Mouse (Mus musculus): ENCODE data around the gene Zscan4d.
"Not testable (repeated sequence)": the region's sequence is repeated elsewhere in the genome, so short reads cannot be mapped to it uniquely, and the experiment has no call there.

DNA sequence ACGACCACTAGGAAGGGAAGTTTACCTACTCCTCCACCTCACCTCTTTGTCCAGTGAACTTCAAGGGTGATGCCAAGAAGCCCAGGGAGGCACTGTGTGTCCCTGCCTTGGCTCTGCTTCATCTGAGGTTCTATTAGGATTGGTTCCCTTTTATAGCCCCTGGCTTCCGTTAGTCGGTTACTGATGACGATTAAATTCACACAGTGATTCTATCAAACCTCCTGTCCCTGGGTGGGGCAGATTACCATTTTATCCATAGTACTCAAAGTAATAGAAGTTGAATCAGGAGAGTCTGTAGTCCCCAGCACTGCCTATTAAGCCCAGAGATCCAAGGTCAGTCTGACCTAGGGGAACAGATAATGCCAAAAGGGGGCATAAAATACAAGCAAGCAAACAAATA, at the start of gene Zscan4d:
- not testable (repeated sequence) for TF ChIP-seq TCF12 (IDR thresholded peaks at IDR 0.05; ENCODE audit: low read depth, low read length); USF1 (IDR thresholded peaks at IDR 0.05; ENCODE audit: low read depth, low read length); POLR2A (IDR thresholded peaks at IDR 0.05; ENCODE audit: control insufficient read depth in 1 of 2, insufficient read depth in 1 of 2, low read depth in 1 of 2, low read length in 2 of 2, poor library complexity in 1 of 2); MAZ (IDR thresholded peaks at IDR 0.05; ENCODE audit: low read depth, low read length); USF2 (IDR thresholded peaks at IDR 0.05; ENCODE audit: borderline replicate concordance in 1 of 2, insufficient read depth in 1 of 2, low read depth in 1 of 2, low read length in 2 of 2); ZKSCAN1 (IDR thresholded peaks at IDR 0.05; ENCODE audit: low read depth, low read length); EP300 (IDR thresholded peaks at IDR 0.05; ENCODE audit: low read depth in 1 of 2, low read length in 2 of 2); CTCF (IDR thresholded peaks at IDR 0.05 in 2 of 3, conservative IDR thresholded peaks at IDR 0.05 in 1 of 3; ENCODE audit: control insufficient read depth in 1 of 3, insufficient read depth in 1 of 3, low read depth in 2 of 3, low read length in 3 of 3, poor library complexity in 1 of 3, severe bottlenecking in 1 of 3); GATA1 (IDR thresholded peaks at IDR 0.05; ENCODE audit: low read depth, low read length); ZMIZ1 (IDR thresholded peaks at IDR 0.05; ENCODE audit: low read depth, low read length); HCFC1 (IDR thresholded peaks at IDR 0.05; ENCODE audit: low read depth, low read length); MYC (IDR thresholded peaks at IDR 0.05; ENCODE audit: low read depth, low read length); MEF2A (IDR thresholded peaks at IDR 0.05; ENCODE audit: extremely low read depth, insufficient replicate concordance, low read depth, low read length, poor library complexity, severe bottlenecking)

Measured in MEL (cell line).